Mouse (Mus musculus) effector memory CD4-positive, alpha-beta T cell, adult 7 months (primary cell): ENCODE results near the gene Smim4. TPM values are rescaled to one million over a fixed set of nuclear protein-coding genes. Genes with fewer than 3 reads are reported as not detected.

Experiments
- polyA plus RNA-seq: library from polyadenylated mRNA; unstranded; fragments of 100-300 nt; shearing (Covaris generic); gene quantifications from one replicate; pipeline ENCODE4 v1.2.1, GENCODE M21; 2017

Smim4 gene
- 55.9 TPM for polyA plus RNA-seq

GRCm38 (mm10) chr14:31128826-31129219 lies at the start of gene Smim4:
Smim4 (minus strand) TSS chr14:31128956.

GRCm38 (mm10) chr14:31168425-31168824 lies 39.7 kb upstream of the Smim4 start, which contains the start of gene Stab1:
Stab1 (minus strand) TSS chr14:31168641.

DNA sequence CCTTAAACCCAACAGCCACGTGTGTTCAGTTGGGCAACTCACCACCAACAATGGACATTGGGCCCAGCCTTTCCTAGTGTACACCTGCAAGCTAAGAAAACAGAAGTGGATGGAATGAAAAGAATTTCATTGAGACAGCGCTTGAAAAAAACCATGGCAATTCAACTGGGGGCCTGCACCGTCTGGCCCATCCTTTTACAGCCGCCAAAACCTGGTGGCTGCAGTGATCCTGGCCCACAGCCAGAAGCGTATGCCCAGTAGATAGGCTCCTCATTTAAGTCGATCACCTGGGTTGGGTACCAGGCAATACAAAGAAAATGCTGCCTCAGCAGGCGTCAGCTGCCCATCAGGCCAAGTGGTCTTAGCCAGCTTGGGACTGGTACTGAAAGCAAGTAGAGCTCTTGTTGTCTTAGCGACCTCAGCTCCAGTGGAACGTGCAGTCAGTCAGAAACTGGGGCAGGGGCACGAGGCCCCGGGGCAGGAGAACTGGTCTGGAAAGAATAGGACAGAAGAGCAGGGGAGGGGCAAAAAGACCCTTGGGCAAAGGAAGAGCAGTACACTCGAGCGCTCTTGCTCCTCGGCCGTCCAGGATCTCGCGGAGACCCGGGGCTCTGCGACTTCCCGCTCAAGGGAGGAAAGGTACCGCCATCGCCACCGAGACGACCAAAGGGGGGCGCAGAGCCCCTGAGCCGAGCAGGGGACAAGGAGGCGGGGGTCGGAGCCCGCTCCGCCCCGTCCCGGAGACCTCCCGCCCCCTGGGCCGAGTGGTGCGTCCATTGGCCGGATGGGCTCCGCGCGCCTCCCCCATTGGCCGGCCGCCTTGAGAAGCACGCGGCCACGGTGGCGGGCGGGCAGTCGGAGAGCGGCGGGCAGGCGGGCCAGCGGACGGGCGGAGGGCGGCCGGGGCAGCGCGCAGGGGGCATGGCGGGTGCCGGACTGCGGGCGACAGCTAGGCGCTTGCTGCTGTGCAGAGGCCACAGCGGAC lies 1.8 kb upstream of the Smim4 start, which contains the start of gene Nt5dc2:
Gene Nt5dc2 (plus strand): TSS at position 818 of the 985 bp plus-strand sequence.

Other genes with a start within 250 kb of the Smim4 start
- 0.41 TPM for gene Mustn1, start 249.8 kb downstream of the Smim4 start, polyA plus RNA-seq
- not detected for gene Itih4, start 242.5 kb downstream of the Smim4 start, polyA plus RNA-seq
- gene Itih3, start 205.2 kb downstream of the Smim4 start, polyA plus RNA-seq, result not detected
- not detected for gene Itih1, start 185.7 kb downstream of the Smim4 start, polyA plus RNA-seq
- 6.8 TPM for gene Nek4, start 177.6 kb downstream of the Smim4 start, polyA plus RNA-seq
- 7.8 TPM for gene Glt8d1, start 127.6 kb downstream of the Smim4 start, polyA plus RNA-seq
- gene Spcs1, start 127.3 kb downstream of the Smim4 start, polyA plus RNA-seq, result 155 TPM
- gene Pbrm1, start 109.8 kb downstream of the Smim4 start, polyA plus RNA-seq, result 143 TPM
- gene Gnl3, start 109.8 kb downstream of the Smim4 start, polyA plus RNA-seq, result 118 TPM
- not detected for gene Nt5dc2, start 2.1 kb upstream of the Smim4 start, polyA plus RNA-seq
- gene Stab1, start 39.7 kb upstream of the Smim4 start, polyA plus RNA-seq, result not detected
- gene Tnnc1, start 79.4 kb upstream of the Smim4 start, polyA plus RNA-seq, result 0.60 TPM
- 186 TPM for gene Nisch, start 88.0 kb upstream of the Smim4 start, polyA plus RNA-seq
- gene Sema3g, start 88.9 kb upstream of the Smim4 start, polyA plus RNA-seq, result 0.09 TPM
- 7.2 TPM for gene Phf7, start 122.4 kb upstream of the Smim4 start, polyA plus RNA-seq
- gene Bap1, start 122.5 kb upstream of the Smim4 start, polyA plus RNA-seq, result 79.9 TPM
- not detected for gene Dnah1, start 194.9 kb upstream of the Smim4 start, polyA plus RNA-seq
- gene Capn7, start 207.7 kb upstream of the Smim4 start, polyA plus RNA-seq, result 52.5 TPM